Mouse (Mus musculus): Measurements from ENCODE around the gene Tomm40l. TPM values are rescaled to one million over a fixed set of nuclear protein-coding genes. Genes with fewer than 3 reads are reported as not detected.
A peak's percentile ranks its signal among the peaks of the same experiment; 100 is the strongest.

Gene Tomm40l
- polyA plus RNA-seq, 1 experiment from 2014 or later = 32.4 TPM

DNA sequence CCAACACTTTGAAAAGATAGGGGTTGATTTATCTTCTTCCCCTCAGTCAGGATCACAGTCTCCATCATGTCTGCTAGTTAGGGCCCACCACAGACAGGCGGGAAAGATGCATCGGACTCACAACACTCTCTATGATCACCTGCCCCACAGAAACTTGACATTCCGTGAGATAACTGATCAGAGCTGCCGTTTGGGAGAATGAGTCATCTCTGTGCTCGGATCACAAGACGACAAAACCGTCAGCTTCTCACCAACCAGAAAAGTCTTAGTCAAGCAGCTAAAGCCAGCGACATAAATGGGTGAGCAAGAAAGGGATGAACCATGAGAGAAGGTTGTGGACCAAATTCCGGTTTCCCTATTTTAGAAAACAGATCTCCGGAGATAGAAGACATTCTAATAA is 30.0 kb downstream of the Tomm40l start:
- 47% methylated on average over 10 of the region's 10 CpGs for WGBS
- peaks cover 22% of the 10 kb centered on the region for H3K27me3 ChIP-seq (ENCODE audit: insufficient read depth, low read length)

DNA sequence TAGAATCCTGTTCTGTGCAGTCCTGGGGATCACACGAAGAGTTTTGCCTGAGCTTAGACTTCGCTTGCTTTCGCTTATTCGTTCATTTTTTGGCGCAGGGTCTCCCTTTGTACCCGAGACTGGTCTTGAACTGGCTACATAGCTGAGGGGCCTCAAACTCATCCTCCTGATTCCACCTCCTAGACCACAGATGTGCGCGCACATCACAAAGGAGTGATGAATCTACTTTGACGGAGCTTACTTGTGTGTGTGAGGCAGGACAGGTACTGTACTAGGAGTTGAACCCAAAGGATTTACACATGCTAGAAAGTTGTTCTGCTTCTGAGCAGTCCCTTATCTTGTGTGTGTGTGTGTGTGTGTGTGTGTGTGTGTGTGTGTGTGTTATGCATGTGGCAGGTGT is 31.5 kb downstream of the Tomm40l start:
- ATAC-seq (replicated peaks; ENCODE audit: low FRiP score, low read depth) (no peak), DNase-seq (ENCODE audit: low spot score) (no peak)
- Histone ChIP-seq H3K9me3 (replicated peaks; ENCODE audit: low read length) (no peaks in the 10 kb centered on the region), H3K9ac (ENCODE audit: low read depth, low read length) (no peak overlapping the region), H3K27ac (no peak overlapping the region), H3K27me3 (ENCODE audit: insufficient read depth, low read length) (peaks cover 21% of the 10 kb centered on the region), H3K36me3 (ENCODE audit: insufficient read depth, low read length) (no peaks in the 10 kb centered on the region), H3K4me2 (ENCODE audit: low read length) (no peak overlapping the region), H3K4me1 (replicated peaks; ENCODE audit: insufficient read depth, low read length) (peaks cover 24% of the 10 kb centered on the region), H3K4me3 (replicated peaks; ENCODE audit: low read depth, low read length) (no peak overlapping the region)
- WGBS = 93% methylated on average over 9 of the region's 9 CpGs
- no peak for TF ChIP-seq CTCF (IDR thresholded peaks at IDR 0.05; ENCODE audit: low read depth)

More for the DNA sequence above, 30.0 kb downstream of the Tomm40l start:
- Histone ChIP-seq H3K9ac (ENCODE audit: low read depth, low read length) (no peak overlapping the region), H3K27ac (no peak overlapping the region), H3K9me3 (replicated peaks; ENCODE audit: low read length) (no peaks in the 10 kb centered on the region), H3K4me2 (ENCODE audit: low read length) (peak overlapping the region; percentile 54; the same call in 1 of the 2 replicates), H3K4me1 (replicated peaks; ENCODE audit: insufficient read depth, low read length) (peaks cover 28% of the 10 kb centered on the region), H3K36me3 (ENCODE audit: insufficient read depth, low read length) (no peaks in the 10 kb centered on the region), H3K4me3 (replicated peaks; ENCODE audit: low read depth, low read length) (no peak overlapping the region)
- no peak for DNase-seq (ENCODE audit: low spot score)
- no peak for TF ChIP-seq CTCF (IDR thresholded peaks at IDR 0.05; ENCODE audit: low read depth)
- ATAC-seq (replicated peaks; ENCODE audit: low FRiP score, low read depth) = no peak

DNA sequence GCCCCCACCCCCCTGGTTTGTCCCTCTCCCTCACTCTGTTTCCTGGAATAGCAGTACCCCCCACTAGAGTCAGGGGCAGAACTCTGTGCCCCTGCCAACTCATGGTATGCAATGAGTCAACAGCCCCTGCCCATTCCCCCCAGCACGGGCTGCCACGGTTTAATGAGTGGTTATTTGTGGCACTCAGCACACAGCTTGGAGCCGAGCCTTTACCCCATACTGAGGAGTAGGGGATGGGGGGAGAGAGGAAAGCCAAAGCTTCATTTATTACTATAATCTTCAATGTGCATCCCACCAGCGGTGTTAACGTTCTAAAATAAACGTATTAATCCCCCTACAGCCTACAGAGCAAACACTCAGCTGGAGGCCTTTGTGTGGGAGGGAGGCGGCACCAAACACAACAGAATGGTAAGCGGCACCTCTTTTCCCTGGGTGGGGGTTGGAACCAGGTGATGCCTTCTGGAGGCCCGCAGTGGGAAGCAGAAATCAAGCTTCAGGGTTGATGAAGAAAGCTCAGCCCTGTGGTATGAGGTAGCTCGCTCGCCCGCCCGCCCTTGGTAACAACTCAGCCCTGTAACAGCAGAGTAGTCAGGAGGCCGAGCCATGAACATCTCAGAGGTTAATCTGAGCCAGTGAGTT is 32.7 kb downstream of the Tomm40l start:
- H3K4me3 ChIP-seq (replicated peaks; ENCODE audit: low read depth, low read length) = no peak overlapping the region
- TF ChIP-seq CTCF (IDR thresholded peaks at IDR 0.05; ENCODE audit: low read depth) = no peak
- ATAC-seq (replicated peaks; ENCODE audit: low FRiP score, low read depth) (0 out of 2 replicates have a peak, but pooled peaks have one; percentile 27), DNase-seq (ENCODE audit: low spot score) (no peak)
- no peaks in the 10 kb centered on the region for H3K36me3 ChIP-seq (ENCODE audit: insufficient read depth, low read length)
- H3K27ac ChIP-seq = no peak overlapping the region
- H3K9ac ChIP-seq (ENCODE audit: low read depth, low read length) = no peak overlapping the region
- H3K4me1 ChIP-seq (replicated peaks; ENCODE audit: insufficient read depth, low read length) = peaks cover 16% of the 10 kb centered on the region
- no peaks in the 10 kb centered on the region for H3K9me3 ChIP-seq (replicated peaks; ENCODE audit: low read length)
- peaks cover 13% of the 10 kb centered on the region; the same call in 1 of the 2 replicates for H3K27me3 ChIP-seq (ENCODE audit: insufficient read depth, low read length)
- 51% methylated on average over 14 of the region's 14 CpGs for WGBS
- no peak overlapping the region for H3K4me2 ChIP-seq (ENCODE audit: low read length)

DNA sequence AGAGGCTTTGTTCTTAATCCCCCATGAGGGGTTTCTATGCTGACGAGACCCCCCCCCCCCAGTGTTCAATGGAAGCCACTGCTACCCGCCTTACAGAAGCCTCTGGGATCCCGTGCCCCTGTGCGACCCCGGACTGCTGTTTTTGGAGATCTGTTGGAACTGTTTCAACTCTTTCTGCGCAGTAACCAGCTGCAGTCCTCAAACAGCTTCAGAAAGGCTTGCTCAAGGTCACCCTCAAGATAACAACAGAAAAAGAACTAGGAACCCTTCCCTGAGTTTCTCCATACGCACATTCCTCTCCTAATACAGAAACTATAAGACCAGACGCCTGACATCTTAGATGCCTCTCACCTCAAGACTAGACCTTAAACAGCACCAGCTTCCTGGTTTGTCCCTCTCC is 33.3 kb downstream of the Tomm40l start:
- H3K4me1 ChIP-seq (replicated peaks; ENCODE audit: insufficient read depth, low read length) = peaks cover 16% of the 10 kb centered on the region
- H3K27me3 ChIP-seq (ENCODE audit: insufficient read depth, low read length) = peaks cover 8% of the 10 kb centered on the region; the same call in 1 of the 2 replicates
- no peak for ATAC-seq (replicated peaks; ENCODE audit: low FRiP score, low read depth)
- WGBS = 46% methylated on average over 8 of the region's 8 CpGs
- DNase-seq (ENCODE audit: low spot score) = peak; percentile 59
- H3K27ac ChIP-seq = no peak overlapping the region
- no peaks in the 10 kb centered on the region for H3K36me3 ChIP-seq (ENCODE audit: insufficient read depth, low read length)
- no peaks in the 10 kb centered on the region for H3K9me3 ChIP-seq (replicated peaks; ENCODE audit: low read length)
- TF ChIP-seq CTCF (IDR thresholded peaks at IDR 0.05; ENCODE audit: low read depth) = no peak
- H3K4me3 ChIP-seq (replicated peaks; ENCODE audit: low read depth, low read length) = no peak overlapping the region
- 0 out of 2 replicates have a peak overlapping the region, but pooled peaks have one; percentile 30 for H3K4me2 ChIP-seq (ENCODE audit: low read length)
- H3K9ac ChIP-seq (ENCODE audit: low read depth, low read length) = no peak overlapping the region

DNA sequence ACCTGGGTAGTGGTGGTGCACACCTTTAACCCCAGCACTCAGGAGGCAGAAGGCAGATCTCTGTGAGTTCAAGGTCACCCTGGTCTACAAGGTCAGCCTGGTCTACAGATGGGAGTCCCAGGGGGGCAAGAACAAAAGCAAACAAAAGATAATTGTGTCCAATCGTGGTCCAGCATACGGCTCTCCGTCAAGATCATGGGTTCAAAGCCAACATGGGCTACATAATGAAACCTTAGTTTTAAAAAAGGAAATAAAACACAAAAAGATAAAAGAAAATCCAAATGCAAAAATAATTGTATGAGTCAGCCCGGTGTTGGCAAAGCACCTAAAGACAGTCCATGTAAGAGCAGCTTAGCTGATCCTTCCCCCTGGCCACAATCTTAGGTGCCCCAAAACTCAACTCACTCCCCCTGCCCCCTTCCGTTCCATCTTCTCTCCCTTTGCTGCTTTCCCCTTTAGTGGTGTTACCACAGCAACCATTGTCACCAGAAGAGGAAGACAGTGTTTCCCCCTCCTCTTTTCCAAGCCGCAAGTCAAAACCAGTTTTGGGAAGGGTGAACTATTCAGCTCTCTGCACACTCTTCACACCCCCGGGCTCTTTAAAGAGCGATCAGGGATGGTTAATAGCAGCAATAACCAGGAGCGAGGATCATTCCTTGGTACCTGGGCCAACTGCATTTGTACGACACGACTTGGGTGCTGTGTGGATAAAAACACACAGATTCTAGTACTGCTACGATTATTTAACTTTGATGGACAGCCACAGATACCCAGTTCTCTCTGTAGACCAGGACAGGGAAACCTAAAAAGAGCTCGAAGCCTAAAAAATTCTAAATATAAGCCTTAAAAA is 34.2 kb downstream of the Tomm40l start:
- Histone ChIP-seq H3K4me3 (replicated peaks; ENCODE audit: low read depth, low read length) (no peak overlapping the region), H3K4me1 (replicated peaks; ENCODE audit: insufficient read depth, low read length) (peaks cover 7% of the 10 kb centered on the region), H3K27me3 (ENCODE audit: insufficient read depth, low read length) (no peaks in the 10 kb centered on the region), H3K4me2 (ENCODE audit: low read length) (no peak overlapping the region), H3K27ac (no peak overlapping the region), H3K9me3 (replicated peaks; ENCODE audit: low read length) (no peaks in the 10 kb centered on the region), H3K36me3 (ENCODE audit: insufficient read depth, low read length) (no peaks in the 10 kb centered on the region), H3K9ac (ENCODE audit: low read depth, low read length) (no peak overlapping the region)
- no peak for ATAC-seq (replicated peaks; ENCODE audit: low FRiP score, low read depth)
- no peak for DNase-seq (ENCODE audit: low spot score)
- no peak for TF ChIP-seq CTCF (IDR thresholded peaks at IDR 0.05; ENCODE audit: low read depth)
- WGBS = 62% methylated on average over 13 of the region's 13 CpGs

DNA sequence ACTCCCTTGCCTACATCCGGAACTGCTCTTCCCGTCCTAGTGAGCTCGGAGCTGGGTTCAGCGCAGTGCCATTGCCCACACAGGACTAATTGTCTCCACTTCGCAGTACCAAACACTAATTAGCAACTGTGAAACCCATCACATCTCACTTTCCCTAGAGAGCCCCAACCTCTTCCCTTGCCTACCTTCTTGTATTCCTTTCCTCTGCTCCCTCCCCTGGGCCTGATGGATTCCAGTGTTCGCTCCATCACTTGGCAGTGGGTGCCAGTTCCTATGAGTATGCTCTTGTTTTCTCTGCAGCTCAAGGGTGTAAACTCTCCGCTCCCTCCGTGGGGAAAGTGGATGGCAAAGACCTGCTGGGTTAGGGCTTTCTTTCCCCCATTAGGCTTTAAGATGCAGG is 36.7 kb downstream of the Tomm40l start:
- Histone ChIP-seq H3K36me3 (ENCODE audit: insufficient read depth, low read length) (no peaks in the 10 kb centered on the region), H3K27ac (no peak overlapping the region), H3K9ac (ENCODE audit: low read depth, low read length) (no peak overlapping the region), H3K9me3 (replicated peaks; ENCODE audit: low read length) (no peaks in the 10 kb centered on the region), H3K4me1 (replicated peaks; ENCODE audit: insufficient read depth, low read length) (peaks cover 5% of the 10 kb centered on the region), H3K4me2 (ENCODE audit: low read length) (no peak overlapping the region), H3K27me3 (ENCODE audit: insufficient read depth, low read length) (no peaks in the 10 kb centered on the region), H3K4me3 (replicated peaks; ENCODE audit: low read depth, low read length) (no peak overlapping the region)
- no peak for TF ChIP-seq CTCF (IDR thresholded peaks at IDR 0.05; ENCODE audit: low read depth)
- DNase-seq (ENCODE audit: low spot score) (no peak), ATAC-seq (replicated peaks; ENCODE audit: low FRiP score, low read depth) (no peak)
- WGBS = 62% methylated on average over 8 of the region's 8 CpGs
